Mouse (Mus musculus) heart, postnatal 10 days (tissue): ENCODE data around the gene Ube2h. TPM values are rescaled to one million over a fixed set of nuclear protein-coding genes. Genes with fewer than 3 reads are reported as not detected.

ENCODE experiments used
- DNase-seq, 2 experiments: peaks; one replicate each; pipeline ENCODE4 v3.0.0; 2021
- intact Hi-C: fragments of 180-260 bp; cut with DNase I; formaldehyde crosslinking; loops from one replicate; pipeline ENCODE4 v1.15.1; 2025
- total RNA-seq, 2 experiments: library from RNA; stranded (reverse); gene quantifications; 2 replicates each; pipeline ENCODE4 v1.2.3; 2021

The Ube2h gene
- total RNA-seq, 2 experiments from 2014 or later: 84.2 to 86.2 TPM

DNA sequence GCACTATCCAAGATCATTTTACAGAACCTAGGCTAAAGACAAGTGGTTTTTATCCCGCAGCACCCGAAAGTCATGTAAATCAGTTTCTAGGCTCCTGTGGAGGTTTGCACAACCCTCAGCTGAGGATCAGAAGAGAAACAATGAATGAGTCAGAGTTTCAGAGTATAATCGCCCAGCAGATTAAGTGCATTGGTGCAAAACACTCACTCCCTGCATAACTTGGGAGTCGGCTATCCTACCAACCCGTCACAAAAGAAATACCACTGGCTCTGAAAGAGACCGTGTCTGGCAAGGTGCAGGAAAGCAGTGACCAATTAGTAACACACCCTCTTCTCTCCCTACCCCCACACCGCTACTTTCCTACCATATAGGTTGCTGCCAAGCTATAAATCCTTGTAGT is 3.4 kb downstream of the Ube2h start:
- intact Hi-C loops: loop anchor here (5.0 kb wide), 1 partner anchor 36 kb away; no protein-coding TSS in a partner anchor
- DNase-seq: peak; percentile 40 to 41

GRCm38 (mm10) chr6:30300372-30300771 is 4.0 kb downstream of the Ube2h start:
- peak; percentile 92 to 93 for DNase-seq
- intact Hi-C loops: loop anchor here (5.0 kb wide), 1 partner anchor 37 kb away; no protein-coding TSS in a partner anchor

GRCm38 (mm10) chr6:30299683-30300082 is 4.7 kb downstream of the Ube2h start:
- intact Hi-C loops: loop anchor here (5.0 kb wide), 1 partner anchor 38 kb away; no protein-coding TSS in a partner anchor
- no peak for DNase-seq

- no peak for DNase-seq
- intact Hi-C loops: no loop called here
Observed at GRCm38 (mm10) chr6:30299116-30299515, 5.2 kb downstream of the Ube2h start.

DNA sequence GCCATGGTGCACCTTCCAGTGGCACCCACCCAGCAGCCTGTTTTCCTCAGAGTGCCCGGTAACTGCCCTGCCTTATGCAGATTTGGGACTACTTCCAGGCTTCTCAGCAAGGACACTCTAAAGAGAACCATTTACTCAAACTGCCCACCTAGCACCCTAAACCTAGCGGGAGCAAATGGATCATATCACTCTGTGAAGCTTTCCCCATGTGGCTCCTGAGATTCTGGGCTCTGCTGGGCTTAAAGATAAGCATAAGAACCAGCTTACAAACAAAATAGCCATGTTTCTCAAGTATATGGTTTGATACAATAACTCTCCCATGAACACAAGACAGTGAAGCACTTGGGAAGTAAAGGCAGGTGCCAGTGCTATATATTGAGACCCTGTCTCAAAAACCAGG is 11.8 kb downstream of the Ube2h start:
- no peak for DNase-seq
- intact Hi-C loops: no loop called here

- DNase-seq: peak in 1 of 2 experiments; percentile 43
- intact Hi-C loops: loop anchor here (5.0 kb wide), 1 partner anchor 69 kb away; no protein-coding TSS in a partner anchor
Observed at GRCm38 (mm10) chr6:30287958-30288357, 16.4 kb downstream of the Ube2h start.

DNA sequence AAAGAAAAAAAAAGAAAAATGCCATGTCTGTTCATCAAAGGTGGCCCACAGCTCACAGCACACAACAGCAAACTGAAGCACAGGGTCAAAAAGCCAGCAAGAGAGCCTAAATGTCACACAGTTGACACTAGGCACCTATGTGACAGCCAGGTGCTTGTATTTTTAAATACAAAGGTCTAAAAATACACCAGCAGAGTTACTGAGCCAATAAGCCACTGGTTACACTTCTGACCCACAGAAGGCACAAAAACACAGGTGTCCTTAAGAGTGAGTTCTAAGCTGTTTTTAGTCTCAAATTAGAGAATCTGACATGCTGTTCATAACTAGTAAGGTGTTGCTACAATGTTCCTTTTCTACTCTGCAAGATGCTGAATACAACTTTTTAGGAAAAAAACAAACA is 17.7 kb downstream of the Ube2h start:
- DNase-seq: no peak
- intact Hi-C loops: loop anchor here (5.0 kb wide), 1 partner anchor 71 kb away; no protein-coding TSS in a partner anchor

DNA sequence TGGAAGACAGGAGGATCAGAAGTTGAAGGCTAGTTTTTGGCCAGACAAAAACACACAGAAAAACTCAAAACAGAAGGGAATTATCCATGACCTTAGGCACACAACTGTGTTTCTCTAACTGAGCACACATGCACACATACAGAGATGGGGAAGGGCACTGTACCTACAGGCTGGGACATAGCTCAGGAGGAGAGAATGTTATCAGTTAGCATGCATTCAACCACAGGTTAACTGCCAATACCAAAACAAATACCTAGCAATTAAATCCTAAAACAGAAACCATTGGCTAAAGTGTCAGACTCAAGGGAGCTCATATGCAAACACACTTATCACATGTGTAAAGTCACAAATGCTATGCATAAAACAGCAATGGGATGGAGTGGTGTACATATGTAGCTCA is 20.2 kb downstream of the Ube2h start:
- intact Hi-C loops: no loop called here
- DNase-seq: no peak

GRCm38 (mm10) chr6:30282361-30282760 is 22.0 kb downstream of the Ube2h start:
- intact Hi-C loops: no loop called here
- no peak for DNase-seq

GRCm38 (mm10) chr6:30278374-30278773 is 26.0 kb downstream of the Ube2h start:
- intact Hi-C loops: no loop called here
- DNase-seq: peak in 1 of 2 experiments; percentile 23

DNA sequence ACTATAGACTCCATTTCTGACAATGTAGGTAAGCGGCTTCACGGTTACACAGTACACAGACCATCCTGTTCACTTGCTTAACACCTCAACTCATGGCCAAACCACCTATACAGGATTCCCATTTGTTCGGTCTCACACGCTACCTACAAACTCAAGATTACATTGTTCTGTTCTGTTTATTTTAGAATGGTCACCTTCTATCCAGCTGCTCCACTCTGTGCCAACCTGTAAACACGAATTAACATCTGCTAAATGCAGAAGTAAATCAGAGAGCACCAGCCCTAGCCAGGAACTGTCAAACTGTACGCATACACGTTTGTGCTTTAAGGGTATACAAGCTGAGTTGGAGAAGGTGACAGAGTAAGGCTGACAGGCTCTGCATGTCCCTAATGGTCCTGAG is 27.5 kb downstream of the Ube2h start:
- DNase-seq: no peak
- intact Hi-C loops: no loop called here

GRCm38 (mm10) chr6:30276375-30276774 is 28.0 kb downstream of the Ube2h start:
- intact Hi-C loops: no loop called here
- peak; percentile 40 to 49 for DNase-seq

GRCm38 (mm10) chr6:30275159-30275847 is 29.0 kb downstream of the Ube2h start:
- no peak for DNase-seq
- intact Hi-C loops: no loop called here

GRCm38 (mm10) chr6:30272911-30273310 is 31.4 kb downstream of the Ube2h start:
- DNase-seq: no peak
- intact Hi-C loops: no loop called here

- intact Hi-C loops: no loop called here
- no peak for DNase-seq
Observed at GRCm38 (mm10) chr6:30272338-30272905, 31.9 kb downstream of the Ube2h start.

DNA sequence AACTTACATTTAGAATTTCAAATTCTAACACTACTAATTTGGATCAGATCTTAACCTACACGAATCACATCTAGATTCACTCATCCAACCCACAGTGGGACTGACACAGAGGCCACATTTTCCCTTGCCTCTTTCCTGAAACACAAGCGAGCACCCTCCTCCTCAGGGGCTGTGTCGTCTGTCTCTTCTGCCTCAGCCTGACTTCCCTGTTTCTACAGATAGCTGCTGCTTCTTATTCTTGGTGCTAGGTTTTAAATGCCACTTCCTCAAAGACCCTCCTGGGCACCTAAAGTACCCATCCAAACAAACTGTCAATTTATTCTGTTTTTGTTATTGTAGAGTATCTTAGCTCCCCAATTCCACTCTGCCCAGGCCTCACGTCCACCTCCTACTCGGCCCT is 34.5 kb downstream of the Ube2h start:
- no peak for DNase-seq
- intact Hi-C loops: no loop called here

- intact Hi-C loops: no loop called here
- DNase-seq: no peak
Observed at GRCm38 (mm10) chr6:30267486-30267885, 36.9 kb downstream of the Ube2h start.

GRCm38 (mm10) chr6:30265402-30265801 is 38.9 kb downstream of the Ube2h start:
- intact Hi-C loops: no loop called here
- DNase-seq: no peak

GRCm38 (mm10) chr6:30263053-30263452 is 41.3 kb downstream of the Ube2h start:
- intact Hi-C loops: no loop called here

GRCm38 (mm10) chr6:30259271-30259670 is 45.1 kb downstream of the Ube2h start:
- intact Hi-C loops: no loop called here

More at GRCm38 (mm10) chr6:30263053-30263452, 41.3 kb downstream of the Ube2h start:
- DNase-seq: peak in 1 of 2 experiments; percentile 29

GRCm38 (mm10) chr6:30257962-30258361 is 46.4 kb downstream of the Ube2h start:
- no peak for DNase-seq
- intact Hi-C loops: no loop called here

More at GRCm38 (mm10) chr6:30259271-30259670, 45.1 kb downstream of the Ube2h start:
- no peak for DNase-seq

- intact Hi-C loops: no loop called here
- DNase-seq: no peak
Observed at GRCm38 (mm10) chr6:30255846-30256245, 48.5 kb downstream of the Ube2h start.
